Mouse (Mus musculus) testis, adult 2 months (tissue): ENCODE measurements around the gene Map2k6. TPM values are rescaled to one million over a fixed set of nuclear protein-coding genes. Genes with fewer than 3 reads are reported as not detected.

Source experiments
- H3K27ac ChIP-seq: fragments of 200-500 bp; 2 replicates; pipeline ENCODE4 v1.5.1; 2012; ENCODE audit warnings: low read depth, low read length; ENCODE audit not compliant: control insufficient read depth, insufficient read depth
- H3K27me3 ChIP-seq: fragments of 200-500 bp; 2 replicates; pipeline ENCODE4 v1.6.1; 2012; ENCODE audit warnings: mild to moderate bottlenecking, low read length, moderate library complexity; ENCODE audit not compliant: control insufficient read depth, insufficient read depth
- H3K36me3 ChIP-seq: fragments of 200-500 bp; 2 replicates; pipeline ENCODE4 v1.6.1; 2012; ENCODE audit warnings: mild to moderate bottlenecking, low read length; ENCODE audit not compliant: control insufficient read depth, insufficient read depth
- H3K4me1 ChIP-seq: fragments of 200-500 bp; 2 replicates; pipeline ENCODE4 v1.6.1; 2012; ENCODE audit warnings: low read length; ENCODE audit not compliant: control insufficient read depth, insufficient read depth
- H3K4me3 ChIP-seq: fragments of 200-500 bp; 2 replicates; pipeline ENCODE4 v1.5.1; 2012; ENCODE audit warnings: low read depth, mild to moderate bottlenecking, low read length, moderate library complexity, mixed read lengths; ENCODE audit not compliant: control insufficient read depth
- CTCF ChIP-seq: fragments of 200-500 bp; IDR thresholded peaks from 2 replicates; pipeline ENCODE4 v1.5.1; 2012; ENCODE audit warnings: low read depth, mild to moderate bottlenecking, inconsistent platforms, low read length, moderate library complexity; ENCODE audit not compliant: control insufficient read depth, insufficient read depth, insufficient replicate concordance
- POLR2A ChIP-seq: fragments of 200-500 bp; IDR thresholded peaks from 2 replicates; pipeline ENCODE4 v1.6.1; 2012; ENCODE audit warnings: low read depth, mild to moderate bottlenecking, inconsistent platforms, low read length, moderate library complexity; ENCODE audit not compliant: control insufficient read depth
- polyA plus RNA-seq: library from polyadenylated mRNA; depleted of rRNA; stranded (reverse); fragments of >200 nt; gene quantifications from 2 replicates; pipeline ENCODE4 v1.2.3, GENCODE M21; 2012

Gene Map2k6
- polyA plus RNA-seq, 1 experiment = 0.68 TPM

GRCm38 (mm10) chr11:110511466-110511865 is 112.5 kb downstream of the Map2k6 start:
- Histone ChIP-seq H3K27ac (no peak overlapping the region), H3K36me3 (no peaks in the 10 kb centered on the region), H3K4me3 (no peak overlapping the region), H3K27me3 (no peaks in the 10 kb centered on the region), H3K4me1 (no peaks in the 10 kb centered on the region)
- TF ChIP-seq POLR2A (no peak), CTCF (no peak)

GRCm38 (mm10) chr11:110518648-110519047 is 119.7 kb downstream of the Map2k6 start:
- Histone ChIP-seq H3K4me3 (no peak overlapping the region), H3K4me1 (no peaks in the 10 kb centered on the region), H3K27ac (no peak overlapping the region), H3K27me3 (no peaks in the 10 kb centered on the region), H3K36me3 (no peaks in the 10 kb centered on the region)
- TF ChIP-seq POLR2A (no peak), CTCF (no peak)

GRCm38 (mm10) chr11:110522906-110523305 is 124.0 kb downstream of the Map2k6 start:
- no peak for TF ChIP-seq POLR2A
- TF ChIP-seq CTCF = no peak
- Histone ChIP-seq H3K27me3 (no peaks in the 10 kb centered on the region), H3K36me3 (no peaks in the 10 kb centered on the region), H3K27ac (no peak overlapping the region), H3K4me1 (no peaks in the 10 kb centered on the region), H3K4me3 (no peak overlapping the region)

- Histone ChIP-seq H3K4me1 (no peaks in the 10 kb centered on the region), H3K27ac (no peak overlapping the region), H3K4me3 (no peak overlapping the region), H3K27me3 (no peaks in the 10 kb centered on the region), H3K36me3 (no peaks in the 10 kb centered on the region)
- TF ChIP-seq POLR2A (no peak), CTCF (no peak)
These were observed 127.2 kb downstream of the Map2k6 start for GRCm38 (mm10) chr11:110526156-110526555.

GRCm38 (mm10) chr11:110531087-110531486 is 132.2 kb downstream of the Map2k6 start:
- Histone ChIP-seq H3K27me3 (no peaks in the 10 kb centered on the region), H3K4me1 (no peaks in the 10 kb centered on the region), H3K4me3 (peak overlapping the region; percentile 5; the same call in 1 of the 2 replicates), H3K27ac (no peak overlapping the region), H3K36me3 (no peaks in the 10 kb centered on the region)
- no peak for TF ChIP-seq POLR2A
- TF ChIP-seq CTCF = no peak

- TF ChIP-seq POLR2A (no peak), CTCF (no peak)
- H3K36me3 ChIP-seq = no peaks in the 10 kb centered on the region
- H3K27me3 ChIP-seq = no peaks in the 10 kb centered on the region
- no peak overlapping the region for H3K27ac ChIP-seq
- H3K4me3 ChIP-seq = peak overlapping the region; percentile 81
- peaks cover 3% of the 10 kb centered on the region; the same call in 1 of the 2 replicates for H3K4me1 ChIP-seq
These were observed 135.9 kb downstream of the Map2k6 start for GRCm38 (mm10) chr11:110534856-110535255.

GRCm38 (mm10) chr11:110536533-110536932 is 137.6 kb downstream of the Map2k6 start:
- Histone ChIP-seq H3K36me3 (no peaks in the 10 kb centered on the region), H3K4me1 (peaks cover 3% of the 10 kb centered on the region; the same call in 1 of the 2 replicates), H3K4me3 (no peak overlapping the region), H3K27me3 (no peaks in the 10 kb centered on the region), H3K27ac (no peak overlapping the region)
- TF ChIP-seq CTCF (no peak), POLR2A (no peak)

- peaks cover 3% of the 10 kb centered on the region; the same call in 1 of the 2 replicates for H3K4me1 ChIP-seq
- H3K27me3 ChIP-seq = no peaks in the 10 kb centered on the region
- H3K36me3 ChIP-seq = no peaks in the 10 kb centered on the region
- peak overlapping the region; percentile 60 for H3K4me3 ChIP-seq
- no peak overlapping the region for H3K27ac ChIP-seq
- TF ChIP-seq POLR2A (no peak), CTCF (peak; percentile 53; the same call in 1 of the 2 replicates)
These were observed 138.7 kb downstream of the Map2k6 start for GRCm38 (mm10) chr11:110537602-110538001.
